Mouse (Mus musculus) liver, embryonic 14.5 days (tissue): Measurements from ENCODE around the gene Zfp612.

Experiments
- CTCF ChIP-seq: IDR thresholded peaks from 2 replicates; pipeline ENCODE4 v1.5.1; 2016; ENCODE audit warnings: antibody characterized with exemption, low read depth, control low read depth
- EP300 ChIP-seq: IDR thresholded peaks from 2 replicates; pipeline ENCODE4 v1.6.1; 2016; ENCODE audit warnings: antibody characterized with exemption, low read depth

- no peak for TF ChIP-seq EP300
- no peak for TF ChIP-seq CTCF
Measured at GRCm38 (mm10) chr8:110091869-110092268, 12.3 kb downstream of the Zfp612 start.
